Mouse (Mus musculus) lung, postnatal 4 days (tissue): Measurements from ENCODE around the gene Plekha6.

Source experiments
- DNase-seq, 2 experiments: peaks; one replicate each; pipeline ENCODE4 v3.0.0; 2021

Gene Plekha6

DNA sequence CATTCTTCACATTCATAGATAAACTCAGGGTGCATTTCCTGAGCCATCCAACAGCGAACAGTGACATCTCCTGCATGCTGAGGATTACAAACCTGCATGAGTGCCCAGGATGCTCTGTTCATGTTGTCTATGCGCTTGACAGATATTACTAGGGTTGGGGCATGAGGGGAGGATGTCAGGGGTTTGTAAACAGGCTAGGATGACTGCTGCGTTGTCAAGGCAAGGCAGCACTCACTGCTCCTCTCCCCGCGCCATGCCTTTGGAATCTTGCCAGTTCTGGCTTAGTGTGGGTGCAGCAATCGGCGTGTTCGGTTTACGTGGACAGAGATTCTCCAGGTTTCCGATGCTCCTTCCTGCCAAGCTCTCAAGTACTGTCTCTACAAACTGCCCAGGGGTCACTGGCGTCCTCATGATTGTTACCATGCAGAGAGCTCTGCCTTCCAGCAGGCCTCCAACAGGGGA lies 115.7 kb downstream of the Plekha6 start:
- DNase-seq: no peak

DNA sequence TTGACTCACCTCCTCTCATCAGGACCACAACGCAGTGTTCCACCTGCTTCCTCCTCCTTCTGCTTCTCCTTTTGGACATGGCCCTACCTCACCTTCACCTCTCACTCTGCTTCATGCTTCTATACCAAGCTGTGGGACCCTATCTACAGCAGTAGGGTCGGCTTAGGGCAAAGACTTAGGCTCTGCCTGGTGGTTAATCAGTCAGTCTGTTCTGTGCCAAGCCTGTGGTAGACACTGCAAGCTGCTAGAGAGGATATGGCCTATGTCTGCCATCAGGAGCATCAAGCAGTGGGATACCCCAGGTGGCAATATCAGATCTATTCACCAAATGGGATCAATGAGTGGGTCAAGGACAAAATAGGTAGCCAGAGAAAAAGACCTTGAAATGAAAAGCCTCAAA lies 116.5 kb downstream of the Plekha6 start:
- DNase-seq: no peak

DNA sequence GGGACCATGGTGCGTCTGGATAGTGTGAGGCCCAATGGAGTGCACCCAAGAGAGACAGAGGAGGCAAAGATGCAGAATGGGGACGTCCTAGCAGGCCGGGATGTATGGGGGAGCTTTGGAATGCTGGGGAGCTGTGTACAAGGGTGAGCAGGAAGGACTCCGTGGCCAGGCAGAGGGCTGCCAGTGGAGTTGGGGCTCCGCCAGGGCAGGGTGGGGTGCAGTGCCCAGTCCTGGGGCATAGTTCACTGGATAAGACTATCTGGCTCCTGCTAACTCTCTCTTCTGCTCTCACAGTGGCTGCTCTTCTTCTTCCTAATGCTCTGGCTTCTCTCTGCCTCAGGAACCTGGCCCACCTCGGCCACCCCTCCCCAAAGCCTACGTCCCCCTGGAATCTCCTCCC lies 121.9 kb downstream of the Plekha6 start:
- no peak for DNase-seq

DNA sequence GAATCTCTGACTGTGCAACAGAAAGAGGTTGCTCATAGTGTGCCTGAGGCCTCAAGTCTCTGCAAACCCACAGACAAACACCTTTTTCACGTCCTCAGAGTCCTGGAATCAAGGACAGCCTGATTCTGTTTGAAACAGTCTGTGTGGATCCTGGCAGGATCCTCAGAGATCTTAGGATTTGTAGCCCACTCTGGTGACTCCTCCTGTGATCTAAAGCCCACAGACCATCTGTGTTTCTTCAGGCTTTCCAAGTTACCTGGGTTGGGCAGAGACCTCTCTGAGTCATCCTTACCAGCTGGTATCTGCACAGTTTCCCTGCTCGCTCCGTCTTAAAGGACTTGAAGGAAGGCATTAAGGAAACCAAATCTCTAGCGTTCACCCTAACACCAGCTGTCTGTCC lies 123.0 kb downstream of the Plekha6 start:
- DNase-seq: no peak

DNA sequence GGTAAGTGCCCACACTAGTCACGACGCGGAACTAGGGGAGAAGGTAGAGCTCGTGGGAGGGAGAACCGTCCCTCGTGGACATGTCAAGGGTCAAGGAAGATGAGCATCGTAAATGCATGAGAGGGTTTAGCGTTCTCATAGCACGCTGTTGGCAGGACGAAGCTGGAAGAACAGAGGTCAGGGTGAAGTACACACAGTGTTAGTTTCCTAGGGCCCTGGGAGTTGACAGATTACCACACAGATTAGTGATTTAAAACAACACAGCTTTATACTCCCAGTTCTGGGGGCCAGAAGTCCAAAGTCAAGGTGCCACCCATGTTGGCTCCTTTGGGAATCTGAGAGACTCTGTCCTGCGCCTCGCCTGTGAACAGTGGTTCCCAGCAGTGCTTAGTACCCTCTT lies 123.9 kb downstream of the Plekha6 start:
- DNase-seq: no peak

DNA sequence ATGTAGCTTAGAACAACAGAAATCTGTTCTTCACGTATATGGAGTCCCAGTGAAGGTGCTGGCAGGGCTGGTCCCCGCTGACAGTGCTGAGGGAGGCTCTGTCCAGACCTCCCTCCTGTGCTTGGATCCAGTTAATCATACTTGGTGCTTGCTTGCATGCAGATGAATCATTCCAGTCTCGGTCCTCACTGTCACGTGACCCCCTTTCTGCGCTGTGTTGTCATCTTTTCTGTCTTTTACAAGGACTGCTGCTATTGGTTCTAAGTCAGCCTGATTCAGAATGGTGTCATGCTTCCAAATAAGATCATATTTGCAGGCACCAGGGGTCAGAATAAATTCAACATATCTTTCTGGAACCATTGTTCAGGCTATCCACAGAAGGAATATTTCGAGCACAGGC lies 127.9 kb downstream of the Plekha6 start:
- no peak for DNase-seq

DNA sequence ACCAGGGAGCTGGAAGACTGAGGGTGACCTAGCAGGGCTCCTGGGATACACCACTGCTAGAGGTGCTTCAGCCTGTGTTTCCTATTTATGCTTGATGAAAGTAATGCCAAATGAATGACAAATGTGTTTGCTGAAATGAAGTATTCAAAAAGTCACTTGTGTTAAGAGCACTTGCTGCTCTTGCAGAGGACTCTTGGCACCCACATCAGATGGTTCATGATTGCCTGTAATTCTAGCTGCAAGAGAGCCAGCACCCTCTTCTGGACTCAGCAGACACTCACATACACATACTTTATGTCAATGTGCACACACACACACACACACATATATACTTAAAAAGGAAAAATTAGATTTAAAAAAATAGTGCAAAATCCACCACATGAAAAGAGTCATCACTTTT lies 128.6 kb downstream of the Plekha6 start:
- DNase-seq: peak in 1 of 2 experiments; percentile 27

DNA sequence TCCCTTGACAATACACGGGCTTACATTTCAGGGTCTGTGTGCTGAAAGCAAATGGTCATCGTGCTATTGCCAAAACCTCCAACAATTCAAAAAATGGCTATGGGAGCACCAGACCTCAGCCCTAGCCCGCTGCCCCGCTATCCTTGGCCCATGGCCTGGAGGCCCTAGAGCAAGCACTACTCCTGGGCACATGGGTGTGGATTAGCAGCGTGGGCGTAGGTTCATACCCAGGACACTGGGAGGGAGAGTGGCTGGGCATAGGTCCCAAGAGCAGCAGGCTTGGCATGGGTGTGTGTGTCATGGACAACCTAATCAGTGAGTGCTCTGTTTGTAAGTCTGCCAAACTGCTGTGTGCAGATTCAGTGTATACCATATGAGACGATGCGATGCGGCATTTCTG lies 132.4 kb downstream of the Plekha6 start:
- peak; percentile 33 to 74 for DNase-seq

DNA sequence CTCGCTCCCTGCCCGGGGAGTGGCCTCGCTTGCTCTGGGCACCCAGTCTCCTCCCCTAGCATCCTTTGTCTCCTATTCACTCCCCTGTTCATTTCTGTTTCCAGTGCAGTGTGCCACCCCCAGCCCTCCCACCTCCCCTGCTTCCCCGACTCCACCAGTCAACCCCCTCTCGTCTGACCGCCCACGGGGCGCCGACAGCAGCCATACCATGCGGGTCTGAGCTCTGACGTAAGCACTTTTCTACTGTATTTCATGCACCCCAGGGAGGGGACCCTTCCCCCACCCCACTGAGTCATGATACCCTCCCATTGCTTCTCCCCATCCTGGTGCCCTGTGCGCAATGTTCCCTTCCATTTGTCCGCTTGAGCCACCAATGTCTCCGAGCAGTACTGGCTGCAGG lies 134.8 kb downstream of the Plekha6 start:
- no peak for DNase-seq

DNA sequence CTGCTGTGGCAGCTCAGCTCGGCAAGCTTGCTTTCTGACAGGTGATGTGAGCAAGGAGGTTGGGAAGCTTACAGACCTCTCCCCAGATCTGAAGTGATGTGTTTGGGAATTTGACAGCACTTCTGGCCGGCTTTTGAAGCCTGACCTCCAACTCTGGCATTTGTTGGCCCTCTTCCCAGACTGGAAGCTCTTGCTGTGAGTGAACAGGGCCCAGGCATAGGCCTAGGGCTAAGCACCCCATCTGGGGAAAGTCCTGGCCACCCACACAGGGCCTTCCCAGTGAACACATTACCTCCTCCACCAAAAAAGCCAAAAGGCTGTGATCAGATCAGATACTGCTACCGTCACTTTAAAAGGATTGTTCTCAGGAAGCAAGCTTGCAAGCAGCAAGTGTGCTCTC lies 138.5 kb downstream of the Plekha6 start:
- DNase-seq: peak; percentile 75 to 86

DNA sequence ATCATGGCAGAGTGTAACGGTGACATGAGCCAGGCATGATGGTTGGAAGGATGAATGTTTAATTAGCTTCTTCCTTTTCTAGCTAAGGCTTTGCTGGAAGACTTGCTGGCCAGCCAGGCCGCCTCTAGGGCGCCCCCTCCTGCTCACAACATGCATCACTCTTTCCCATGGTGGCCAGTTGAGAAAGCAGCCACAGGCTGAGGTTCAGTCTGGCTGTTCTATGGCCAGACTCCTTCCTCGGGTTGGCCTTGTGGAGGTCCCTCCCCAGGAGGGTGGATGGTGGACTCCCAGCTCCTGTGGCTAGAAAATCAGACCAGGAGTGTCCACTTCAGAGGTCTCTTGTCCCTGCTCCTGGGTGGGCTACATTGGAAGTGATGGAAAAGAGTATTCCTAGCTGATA lies 142.8 kb downstream of the Plekha6 start:
- peak; percentile 86 to 88 for DNase-seq

DNA sequence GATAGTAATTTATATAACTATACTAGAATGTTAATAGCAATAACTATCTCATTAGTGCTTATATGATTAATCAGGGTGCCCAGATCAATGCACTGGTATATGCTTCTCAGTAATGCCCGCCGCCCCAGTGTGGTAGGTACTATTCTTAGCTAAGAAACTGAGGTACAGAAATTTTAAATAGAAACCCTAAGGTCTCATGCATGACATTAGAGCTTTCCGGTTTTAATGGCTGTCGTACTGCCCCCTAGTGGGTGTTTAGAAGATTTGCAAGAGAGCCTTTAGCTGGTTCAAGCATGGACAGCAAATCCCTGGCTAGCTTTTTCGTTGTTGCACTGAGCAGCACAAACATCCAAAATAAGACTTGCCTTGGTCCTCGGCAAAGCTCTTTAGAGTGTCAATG lies 143.3 kb downstream of the Plekha6 start:
- DNase-seq: peak in 1 of 2 experiments; percentile 55

DNA sequence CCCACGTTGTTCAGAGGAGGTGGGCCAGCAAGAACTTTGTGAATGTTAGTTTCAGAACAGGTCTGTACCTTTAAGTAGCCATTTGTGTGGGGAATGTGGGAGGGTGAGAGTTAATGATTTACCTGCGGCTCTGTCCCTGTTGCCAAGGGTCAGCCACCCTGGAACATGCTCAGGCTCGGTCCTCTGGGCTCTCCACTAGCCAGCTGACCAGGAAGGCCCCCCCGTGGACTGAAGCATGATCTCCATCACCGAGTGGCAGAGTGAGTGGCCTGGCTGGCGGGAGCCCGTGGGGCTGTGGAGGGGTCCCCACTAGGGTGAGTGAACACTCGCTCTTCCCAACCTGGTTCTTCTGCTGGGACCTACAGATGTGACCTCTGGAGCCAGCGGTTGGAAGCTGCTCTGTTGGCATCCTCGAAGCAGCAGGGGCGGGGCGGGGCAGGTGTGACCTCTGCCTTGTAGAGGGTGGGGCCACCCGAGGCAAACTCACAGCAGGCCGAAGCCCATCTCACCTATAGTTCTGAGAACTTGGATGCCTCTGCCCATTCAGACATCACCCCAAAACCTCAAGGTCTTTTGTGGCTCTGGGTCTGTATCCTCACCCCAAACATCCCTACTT lies 145.8 kb downstream of the Plekha6 start, which contains the start of gene Golt1a:
Gene Golt1a (plus strand): TSS at position 149 of the 616 bp plus-strand sequence.
- DNase-seq: peak; percentile 28 to 65

DNA sequence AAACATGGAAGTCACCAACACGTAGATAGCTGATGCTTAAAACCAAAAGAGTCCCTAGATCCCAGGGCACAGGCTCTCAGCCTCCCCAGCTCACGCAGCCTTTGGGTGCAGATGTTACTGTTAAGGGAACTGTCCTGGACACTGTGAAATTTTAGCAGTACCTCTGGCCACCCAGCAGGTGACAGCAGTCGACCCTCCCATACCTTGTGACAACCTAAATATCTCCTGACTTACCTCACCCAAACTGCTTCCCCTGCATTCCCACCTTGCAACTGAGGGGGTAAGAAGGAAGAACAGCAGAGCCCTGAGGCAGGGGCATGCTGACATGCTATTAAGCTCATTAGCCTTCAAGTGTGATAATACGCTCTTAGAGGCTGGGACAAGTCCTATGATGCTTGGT lies 147.2 kb downstream of the Plekha6 start:
- no peak for DNase-seq

DNA sequence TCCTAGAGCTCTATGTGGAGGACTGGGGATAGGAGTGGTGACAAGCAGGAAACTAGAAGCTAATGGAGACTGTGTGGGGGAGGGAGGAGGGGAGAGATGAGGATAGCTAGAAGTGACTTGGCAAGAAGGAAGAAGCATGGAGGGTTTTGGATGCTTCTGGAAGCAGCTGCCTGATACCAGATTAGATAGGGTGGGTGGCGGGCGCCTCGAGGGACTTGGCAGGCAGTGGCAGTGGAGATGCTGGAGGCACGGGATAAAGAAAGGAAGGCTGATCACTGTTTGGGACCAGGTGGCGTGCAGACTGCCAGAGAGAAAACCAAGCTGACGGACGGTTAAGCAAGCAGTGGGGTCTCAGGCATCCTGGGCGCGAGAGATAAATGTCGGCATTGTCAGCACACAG lies 147.9 kb downstream of the Plekha6 start:
- DNase-seq: peak in 1 of 2 experiments; percentile 58

DNA sequence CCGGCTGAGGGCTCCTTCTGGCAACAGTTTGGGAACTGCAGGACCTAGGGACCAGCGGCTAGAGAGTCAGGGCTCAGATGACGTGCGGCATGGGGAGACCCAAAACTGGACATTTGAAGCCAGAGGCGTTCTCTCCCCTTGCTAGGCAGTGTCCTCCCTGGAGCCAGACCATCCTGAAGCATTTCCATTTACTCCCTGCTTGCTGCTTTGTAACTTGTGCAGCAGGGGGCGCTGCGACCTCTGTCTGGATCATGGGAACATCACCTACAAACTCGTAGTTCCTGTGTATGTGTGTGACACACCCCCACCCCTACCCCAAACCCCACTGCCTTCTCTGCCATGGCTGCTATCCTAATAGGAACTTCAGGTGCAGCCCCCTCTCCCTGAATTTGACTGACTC lies 150.4 kb downstream of the Plekha6 start:
- peak; percentile 64 to 71 for DNase-seq

DNA sequence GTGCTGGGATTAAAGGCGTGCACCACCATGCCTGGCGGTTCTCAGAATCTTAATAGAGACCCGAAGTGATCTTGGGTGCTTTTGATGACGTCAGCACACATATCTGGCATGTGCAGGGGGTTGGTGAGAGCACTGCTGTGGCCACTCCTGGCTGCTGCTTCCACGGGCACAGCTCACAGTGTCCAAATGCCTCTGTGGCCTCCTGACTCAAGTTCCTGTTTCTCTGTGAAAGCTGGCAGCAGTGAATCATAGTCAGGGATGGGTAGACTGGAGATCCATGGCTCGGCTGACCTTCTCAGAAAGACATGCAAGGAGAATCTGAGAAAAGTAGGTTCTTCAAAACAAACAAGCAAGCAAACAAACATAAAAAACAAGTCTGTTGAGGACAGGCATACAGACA lies 151.8 kb downstream of the Plekha6 start:
- no peak for DNase-seq

DNA sequence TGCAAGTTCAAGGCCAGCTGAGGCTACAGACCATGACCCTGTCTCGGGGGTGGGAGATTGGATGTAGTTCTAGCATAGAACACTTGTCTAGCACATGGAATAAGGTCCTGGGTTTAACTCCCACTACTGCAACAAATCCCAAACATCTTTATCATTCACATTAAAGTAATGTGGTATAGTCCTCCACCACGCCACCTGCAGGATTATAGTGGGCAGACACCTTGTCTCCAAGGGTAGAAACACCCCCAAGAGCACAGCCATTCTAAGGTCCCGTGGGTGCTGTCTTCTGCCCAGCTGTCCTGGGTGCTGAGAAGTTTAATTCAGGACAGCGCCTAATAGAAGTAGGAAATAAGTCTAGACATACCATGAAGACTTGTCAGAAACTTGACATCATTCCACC lies 152.6 kb downstream of the Plekha6 start:
- DNase-seq: no peak

DNA sequence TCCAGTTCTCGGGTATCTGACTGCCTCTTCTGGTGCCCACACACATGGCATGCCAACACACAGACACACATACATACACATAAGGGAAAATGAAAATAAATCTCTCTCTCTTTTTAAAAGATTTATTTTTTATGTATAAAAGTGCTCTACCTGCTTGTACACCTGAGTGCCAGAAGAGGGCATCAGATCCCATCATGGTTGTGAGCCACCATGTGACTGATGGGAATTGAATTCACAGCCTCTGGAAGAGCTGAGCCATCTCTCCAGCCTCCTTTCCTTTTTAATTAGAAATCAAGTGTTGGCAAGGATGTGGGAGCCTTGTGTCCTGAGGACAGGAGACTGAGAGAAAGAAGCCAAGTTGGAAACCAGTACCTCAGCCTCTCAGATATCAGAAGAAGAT lies 153.1 kb downstream of the Plekha6 start:
- no peak for DNase-seq

DNA sequence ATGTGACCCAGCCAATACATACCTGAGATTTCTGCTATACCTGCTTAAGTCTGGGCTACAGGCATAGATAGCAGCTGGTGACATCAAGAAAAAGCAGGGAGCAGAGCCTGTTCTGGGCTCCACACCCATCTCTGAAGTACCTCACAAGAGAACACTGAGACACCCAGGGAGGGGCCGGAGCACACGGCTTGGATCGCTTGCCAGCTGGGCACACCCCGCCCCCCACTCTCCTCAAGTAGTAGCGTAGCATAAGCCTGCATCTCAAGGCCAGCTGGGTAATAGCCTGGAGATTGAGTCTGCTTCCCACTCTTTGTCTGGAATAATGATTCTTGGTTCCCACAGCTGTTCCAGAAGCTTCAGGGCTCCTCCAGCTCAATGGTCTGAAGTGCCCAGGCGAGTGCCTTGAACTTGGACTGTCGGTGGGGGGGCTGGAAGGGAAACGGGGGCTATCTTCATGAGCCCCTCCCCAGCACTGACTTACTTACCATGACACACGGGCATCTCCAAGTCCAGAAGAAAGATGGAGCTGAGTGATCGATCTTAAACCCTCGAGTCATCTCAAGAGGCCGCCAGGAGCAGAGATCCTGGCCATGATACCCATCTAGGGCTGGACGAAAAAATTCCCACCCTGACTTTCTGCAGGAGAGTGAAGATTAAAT lies 157.4 kb downstream of the Plekha6 start, which contains the start of gene Kiss1:
Gene Kiss1 (plus strand): TSS at position 609 of the 659 bp plus-strand sequence.
- peak; percentile 61 to 78 for DNase-seq

DNA sequence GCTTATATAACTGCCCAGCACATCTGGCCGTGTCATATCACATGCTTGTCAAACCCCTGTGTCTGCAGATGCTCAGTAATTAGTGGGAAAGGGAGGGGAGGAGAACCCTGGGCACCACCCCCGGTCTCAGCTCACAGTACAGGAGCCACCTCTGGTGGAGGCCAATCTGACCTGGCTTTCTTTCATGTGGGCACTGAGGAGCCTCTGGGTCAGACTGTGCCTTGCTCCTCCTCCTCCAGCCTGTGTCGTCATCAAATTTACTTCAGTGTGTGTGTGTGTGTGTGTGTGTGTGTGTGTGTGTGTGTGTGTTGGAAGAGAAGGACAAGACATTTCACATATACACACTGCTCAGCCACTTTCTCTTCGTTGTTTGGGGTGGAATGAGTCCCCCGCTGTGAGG lies 159.3 kb downstream of the Plekha6 start:
- peak in 1 of 2 experiments; percentile 53 for DNase-seq

DNA sequence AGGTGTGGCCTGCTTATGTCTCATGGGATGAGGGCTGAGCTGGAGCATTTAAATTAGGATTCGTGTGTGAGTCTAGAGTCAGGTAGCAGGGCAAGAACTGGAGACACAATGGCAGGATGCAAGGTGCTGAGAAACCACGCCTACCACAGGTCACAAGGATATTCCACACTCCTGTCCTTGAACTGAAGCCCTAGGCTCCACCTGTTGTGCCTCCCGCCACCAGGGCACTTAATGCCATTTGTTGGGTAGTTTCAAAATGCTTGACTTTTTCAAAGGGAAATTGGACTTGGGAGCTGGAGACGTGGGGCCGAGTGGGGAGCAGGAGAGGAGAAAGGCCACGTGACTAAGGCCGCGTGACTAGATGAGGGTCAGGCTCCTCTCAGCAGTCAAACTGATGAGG lies 161.9 kb downstream of the Plekha6 start:
- no peak for DNase-seq

DNA sequence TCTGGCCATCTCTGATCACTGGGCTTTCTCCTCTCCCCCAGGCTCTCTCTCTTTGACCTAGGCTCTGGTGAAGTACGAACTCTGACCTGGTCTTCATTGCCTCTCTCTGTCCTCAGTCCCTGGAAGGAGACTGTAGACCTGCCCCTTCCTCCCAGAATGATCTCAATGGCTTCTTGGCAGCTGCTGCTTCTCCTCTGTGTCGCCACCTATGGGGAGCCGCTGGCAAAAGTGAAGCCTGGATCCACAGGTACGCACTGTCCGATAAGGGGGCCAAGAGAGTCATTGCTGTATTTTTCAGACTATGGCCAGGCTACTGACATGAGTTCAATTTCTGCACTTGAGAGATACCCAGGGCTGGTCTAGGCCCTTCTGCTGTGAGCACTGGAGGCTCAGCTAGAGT lies 163.1 kb downstream of the Plekha6 start:
- no peak for DNase-seq

DNA sequence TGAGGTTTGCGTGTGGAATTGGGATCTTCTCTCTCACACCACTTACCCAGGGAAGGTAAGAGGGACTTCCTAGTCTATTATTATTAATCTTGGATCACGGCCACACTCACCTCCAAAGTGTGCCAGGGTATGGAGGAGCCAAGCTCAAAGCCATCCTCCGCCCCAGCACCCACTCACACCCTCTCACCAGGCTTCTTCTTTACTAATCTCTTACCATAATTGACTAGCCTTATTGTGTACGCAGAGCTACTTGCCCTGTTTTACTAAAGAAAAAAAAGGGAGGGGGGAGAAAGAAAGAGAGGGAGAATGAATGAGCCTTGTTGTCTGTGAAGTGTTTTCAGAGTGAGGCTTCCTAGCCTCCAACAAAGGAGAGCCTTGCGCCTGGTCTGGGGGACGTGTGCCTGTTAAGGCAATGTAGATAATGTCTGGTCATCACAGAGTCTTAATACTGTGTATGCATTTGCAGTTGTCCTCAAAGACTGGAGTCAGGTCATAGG lies 164.3 kb downstream of the Plekha6 start:
- no peak for DNase-seq
